Mouse (Mus musculus): ENCODE data around the gene Cttnbp2nl. TPM values are rescaled to one million over a fixed set of nuclear protein-coding genes. Genes with fewer than 3 reads are reported as not detected.

Gene Cttnbp2nl
- polyA plus RNA-seq (2014; fragmentation: Illumina TruSeq; extraction: RNeasy Lipid Tissue Mini Kit (QIAGEN cat#74804); ENCODE audit: low read depth, low replicate concordance) = 115 TPM

GRCm38 (mm10) chr3:105052937-105053697 lies at the start of gene Cttnbp2nl:
Cttnbp2nl (minus strand) TSS chr3:105053146.

GRCm38 (mm10) chr3:105066544-105066943 lies 13.6 kb upstream of the Cttnbp2nl start, which contains the start of gene 4930564D02Rik:
4930564D02Rik (plus strand) TSS chr3:105066844.

GRCm38 (mm10) chr3:104961066-104962059 lies 91.6 kb downstream of the Cttnbp2nl start, which contains the start of gene Wnt2b:
Wnt2b (minus strand) TSS chr3:104961921.

Other genes starting within 250 kb of the Cttnbp2nl start
- gene Mov10, start 234.6 kb downstream of the Cttnbp2nl start, polyA plus RNA-seq (2014; fragmentation: Illumina TruSeq; extraction: RNeasy Lipid Tissue Mini Kit (QIAGEN cat#74804); ENCODE audit: low read depth, low replicate concordance) = 1.5 TPM
- 79.9 TPM for gene St7l, start 189.1 kb downstream of the Cttnbp2nl start, polyA plus RNA-seq (2014; fragmentation: Illumina TruSeq; extraction: RNeasy Lipid Tissue Mini Kit (QIAGEN cat#74804); ENCODE audit: low read depth, low replicate concordance)
- 343 TPM for gene Capza1, start 188.6 kb downstream of the Cttnbp2nl start, polyA plus RNA-seq (2014; fragmentation: Illumina TruSeq; extraction: RNeasy Lipid Tissue Mini Kit (QIAGEN cat#74804); ENCODE audit: low read depth, low replicate concordance)
- 9.7 TPM for gene Wnt2b, start 91.2 kb downstream of the Cttnbp2nl start, polyA plus RNA-seq (2014; fragmentation: Illumina TruSeq; extraction: RNeasy Lipid Tissue Mini Kit (QIAGEN cat#74804); ENCODE audit: low read depth, low replicate concordance)
- gene 4930564D02Rik, start 13.7 kb upstream of the Cttnbp2nl start, polyA plus RNA-seq (2014; fragmentation: Illumina TruSeq; extraction: RNeasy Lipid Tissue Mini Kit (QIAGEN cat#74804); ENCODE audit: low read depth, low replicate concordance) = not detected